Mouse (Mus musculus) limb, embryonic 14.5 days (tissue): ENCODE results near the gene Gm17304. TPM values are rescaled to one million over a fixed set of nuclear protein-coding genes. Genes with fewer than 3 reads are reported as not detected.

Experiments
- ATAC-seq: fragments of 200-750 bp; cut with Nextera tagmentation; 2 replicates; pipeline ENCODE4 v1.8.0; 2017; ENCODE audit warnings: low read depth, moderate number of reproducible peaks, moderate TSS enrichment; ENCODE audit not compliant: low FRiP score
- DNase-seq: peaks from one replicate; pipeline ENCODE4 v3.0.0-alpha.2; 2015; ENCODE audit warnings: low spot score
- H3K27ac ChIP-seq: fragments of 300-500 bp; sonication (generic); replicated peaks from 2 replicates; pipeline ENCODE4 v1.5.1; 2014; ENCODE audit warnings: low read depth, mild to moderate bottlenecking, low read length, moderate library complexity, mixed read lengths
- H3K27me3 ChIP-seq: fragments of 300-500 bp; sonication (generic); 2 replicates; pipeline ENCODE4 v1.6.1; 2014; ENCODE audit warnings: low read length, mixed read lengths; ENCODE audit not compliant: control insufficient read depth, insufficient read depth
- H3K36me3 ChIP-seq: fragments of 300-500 bp; sonication (generic); 2 replicates; pipeline ENCODE4 v1.6.1; 2014; ENCODE audit warnings: mild to moderate bottlenecking, low read length, moderate library complexity, mixed read lengths; ENCODE audit not compliant: control insufficient read depth, insufficient read depth
- H3K4me1 ChIP-seq: fragments of 300-500 bp; sonication (generic); 2 replicates; pipeline ENCODE4 v1.6.1; 2014; ENCODE audit warnings: antibody characterized with exemption, low read length, mixed read lengths; ENCODE audit not compliant: control insufficient read depth, insufficient read depth
- H3K4me2 ChIP-seq: fragments of 300-500 bp; sonication (generic); replicated peaks from 2 replicates; pipeline ENCODE4 v1.6.1; 2014; ENCODE audit warnings: low read depth, mild to moderate bottlenecking, low read length, moderate library complexity; ENCODE audit not compliant: severe bottlenecking
- H3K4me3 ChIP-seq: fragments of 300-500 bp; sonication (generic); replicated peaks from 2 replicates; pipeline ENCODE4 v1.5.1; 2014; ENCODE audit warnings: low read length
- H3K9ac ChIP-seq: fragments of 300-500 bp; sonication (generic); 2 replicates; pipeline ENCODE4 v1.6.1; 2014; ENCODE audit warnings: mild to moderate bottlenecking, low read depth, low read length, moderate library complexity; ENCODE audit not compliant: severe bottlenecking
- H3K9me3 ChIP-seq: fragments of 300-500 bp; sonication (generic); 2 replicates; pipeline ENCODE4 v1.6.1; 2016; ENCODE audit warnings: low read length; ENCODE audit not compliant: control insufficient read depth
- POLR2A ChIP-seq: fragments of 200-500 bp; IDR thresholded peaks from 2 replicates; pipeline ENCODE4 v1.8.0; 2012; ENCODE audit warnings: inconsistent platforms, mild to moderate bottlenecking, moderate library complexity, borderline replicate concordance; ENCODE audit not compliant: insufficient read depth, insufficient read length; ENCODE audit errors: extremely low read depth
- WGBS: fragments of 180-500 bp; shearing (Covaris S2); extraction: QIAGEN DNeasy Blood & Tissue Kit; methylation state at CpG from one replicate; pipeline ENCODE4 v1.1.7; 2014; 5-methylcytosine and 5-hydroxymethylcytosine counted together
- polyA plus RNA-seq, 2 experiments: library from polyadenylated mRNA; depleted of rRNA in 1 of 2; stranded (reverse) in 1 of 2; unstranded in 1 of 2; fragments of >200 nt; fragmentation: Nextera tagmentation in 1 of 2; extraction: Ambion mirVana in 1 of 2; gene quantifications; 2 replicates each; pipeline versions ENCODE4 v1.2.1 to v1.2.3; 2012 to 2014

Gene Gm17304
- polyA plus RNA-seq, 2 experiments = not detected

DNA sequence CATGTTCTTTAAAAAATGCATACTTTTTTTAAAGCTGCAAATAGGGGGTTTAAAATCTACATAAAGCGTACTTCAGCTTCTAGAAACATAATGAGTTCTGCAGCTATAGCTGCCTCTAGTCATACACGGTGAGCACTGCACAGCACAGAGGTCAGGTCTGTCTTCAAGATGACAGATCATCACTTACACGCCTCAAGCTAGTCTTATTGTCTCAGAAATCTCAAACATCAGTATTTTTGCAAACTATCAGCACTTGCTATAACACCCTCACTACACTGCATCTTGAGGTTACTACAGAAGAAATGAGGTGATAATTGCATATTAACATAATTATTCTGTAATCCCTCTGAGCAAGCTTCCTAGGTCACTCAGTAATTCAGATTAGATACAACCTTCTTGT, 33.0 kb downstream of the Gm17304 start:
- no peak for TF ChIP-seq POLR2A
- no peaks in the 10 kb centered on the region for H3K4me1 ChIP-seq
- no peak overlapping the region for H3K4me3 ChIP-seq
- H3K4me2 ChIP-seq = no peak overlapping the region
- DNase-seq (no peak), ATAC-seq (no peak)
- H3K9me3 ChIP-seq = no peaks in the 10 kb centered on the region
- H3K9ac ChIP-seq = no peak overlapping the region
- no peak overlapping the region for H3K27ac ChIP-seq
- peaks cover 15% of the 10 kb centered on the region for H3K36me3 ChIP-seq
- WGBS = 75% methylated on average over 3 of the region's 3 CpGs
- H3K27me3 ChIP-seq = no peaks in the 10 kb centered on the region

DNA sequence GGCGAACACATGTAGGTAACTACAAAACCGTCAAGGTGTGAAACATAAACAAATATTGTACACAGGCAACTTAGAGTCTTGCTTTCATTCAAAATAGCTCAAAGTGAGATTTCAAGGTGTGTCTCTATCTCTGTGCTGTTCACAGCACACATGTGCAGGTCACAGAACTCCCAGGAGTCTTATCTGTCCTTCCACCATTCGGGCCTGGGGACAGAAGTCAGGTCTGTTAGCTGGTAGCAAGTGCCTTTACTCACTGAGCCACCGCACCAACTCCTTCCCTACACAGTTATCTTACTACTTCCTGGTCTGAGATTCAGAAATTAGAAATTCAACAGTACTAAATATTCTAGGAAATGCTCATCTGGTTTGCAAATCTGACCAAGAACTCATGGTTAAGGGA, 34.5 kb downstream of the Gm17304 start:
- DNase-seq (no peak), ATAC-seq (no peak)
- Histone ChIP-seq H3K4me2 (no peak overlapping the region), H3K9ac (no peak overlapping the region), H3K27ac (no peak overlapping the region), H3K4me3 (no peak overlapping the region), H3K9me3 (no peaks in the 10 kb centered on the region), H3K4me1 (no peaks in the 10 kb centered on the region), H3K36me3 (no peaks in the 10 kb centered on the region), H3K27me3 (no peaks in the 10 kb centered on the region)
- 73% methylated on average over 4 of the region's 4 CpGs for WGBS
- no peak for TF ChIP-seq POLR2A

DNA sequence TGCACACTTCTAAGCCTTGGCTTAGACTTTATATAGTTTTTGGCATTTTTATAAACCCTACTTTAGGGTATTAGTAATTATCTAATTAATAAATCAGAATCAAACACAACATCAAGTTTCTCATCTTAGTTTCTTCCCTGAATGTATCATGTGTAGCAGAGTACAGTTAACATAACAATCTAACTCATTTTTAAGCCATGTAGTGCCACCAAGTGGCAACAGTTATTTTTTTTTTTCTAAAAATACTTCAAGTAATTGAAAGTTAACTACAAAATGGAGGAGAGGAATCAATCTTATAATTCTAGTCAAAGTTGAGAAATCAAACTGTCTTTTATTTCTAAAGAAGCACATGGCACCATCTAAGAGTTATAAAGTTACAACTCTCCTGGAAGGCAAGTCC, 40.5 kb downstream of the Gm17304 start:
- Histone ChIP-seq H3K4me1 (no peaks in the 10 kb centered on the region), H3K9ac (no peak overlapping the region), H3K27ac (no peak overlapping the region), H3K4me2 (no peak overlapping the region), H3K36me3 (peaks cover 17% of the 10 kb centered on the region), H3K4me3 (no peak overlapping the region), H3K27me3 (no peaks in the 10 kb centered on the region), H3K9me3 (no peaks in the 10 kb centered on the region)
- DNase-seq (no peak), ATAC-seq (no peak)
- no peak for TF ChIP-seq POLR2A

DNA sequence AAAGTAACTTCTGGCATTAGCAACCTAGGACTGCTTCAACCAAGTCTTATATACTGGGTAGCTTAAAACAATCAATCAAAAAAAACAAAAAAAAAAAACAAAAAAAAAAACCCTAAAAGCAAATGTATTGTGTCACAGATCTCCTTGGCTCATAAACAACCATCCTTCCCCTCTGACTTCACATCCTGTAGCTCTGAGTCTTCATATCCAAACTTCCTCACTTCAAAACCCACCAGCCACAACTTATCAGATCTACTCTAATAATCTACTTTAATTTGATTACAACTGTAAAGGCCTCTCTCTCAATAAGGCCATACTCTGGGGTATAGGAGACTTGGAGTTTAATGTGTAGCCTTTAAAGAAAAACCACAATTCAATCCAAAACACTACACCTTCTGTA, 41.1 kb downstream of the Gm17304 start:
- DNase-seq = no peak
- no peaks in the 10 kb centered on the region for H3K4me1 ChIP-seq

DNA sequence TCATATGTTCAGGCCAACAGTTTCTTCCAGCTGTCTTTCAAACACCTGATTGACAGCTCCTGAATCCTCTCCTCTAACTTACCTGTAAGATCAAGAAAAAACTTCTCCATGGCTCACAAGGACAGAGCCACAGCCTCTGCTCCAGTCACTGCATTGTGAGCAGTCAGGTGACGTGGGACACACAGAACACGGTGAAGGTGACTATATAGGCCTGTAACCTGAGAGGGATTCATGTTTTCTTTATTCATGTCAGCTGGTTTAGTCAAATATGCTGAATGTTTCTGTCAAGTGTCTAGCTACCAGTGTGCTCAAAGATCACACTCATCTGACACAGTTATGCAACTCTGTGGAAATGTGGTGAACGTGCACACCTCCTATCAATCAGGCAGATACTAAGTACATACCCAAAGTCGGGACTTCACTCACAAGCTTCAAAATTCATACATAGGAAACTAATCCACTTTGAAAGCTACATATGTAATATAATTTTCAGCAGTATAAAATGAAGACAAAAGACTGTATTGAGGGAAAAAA, 43.4 kb downstream of the Gm17304 start:
- Histone ChIP-seq H3K9ac (no peak overlapping the region), H3K4me3 (no peak overlapping the region), H3K9me3 (no peaks in the 10 kb centered on the region), H3K27ac (no peak overlapping the region), H3K27me3 (no peaks in the 10 kb centered on the region), H3K4me2 (no peak overlapping the region), H3K4me1 (no peaks in the 10 kb centered on the region), H3K36me3 (peaks cover 17% of the 10 kb centered on the region)
- 83% methylated on average over 4 of the region's 4 CpGs for WGBS
- no peak for ATAC-seq
- no peak for DNase-seq
- no peak for TF ChIP-seq POLR2A

More for the DNA sequence above, 41.1 kb downstream of the Gm17304 start:
- no peaks in the 10 kb centered on the region for H3K27me3 ChIP-seq
- no peak overlapping the region for H3K27ac ChIP-seq
- H3K9ac ChIP-seq = no peak overlapping the region
- no peak for TF ChIP-seq POLR2A
- no peak overlapping the region for H3K4me3 ChIP-seq
- H3K4me2 ChIP-seq = no peak overlapping the region
- no peak for ATAC-seq
- H3K9me3 ChIP-seq = no peaks in the 10 kb centered on the region
- H3K36me3 ChIP-seq = peaks cover 17% of the 10 kb centered on the region

DNA sequence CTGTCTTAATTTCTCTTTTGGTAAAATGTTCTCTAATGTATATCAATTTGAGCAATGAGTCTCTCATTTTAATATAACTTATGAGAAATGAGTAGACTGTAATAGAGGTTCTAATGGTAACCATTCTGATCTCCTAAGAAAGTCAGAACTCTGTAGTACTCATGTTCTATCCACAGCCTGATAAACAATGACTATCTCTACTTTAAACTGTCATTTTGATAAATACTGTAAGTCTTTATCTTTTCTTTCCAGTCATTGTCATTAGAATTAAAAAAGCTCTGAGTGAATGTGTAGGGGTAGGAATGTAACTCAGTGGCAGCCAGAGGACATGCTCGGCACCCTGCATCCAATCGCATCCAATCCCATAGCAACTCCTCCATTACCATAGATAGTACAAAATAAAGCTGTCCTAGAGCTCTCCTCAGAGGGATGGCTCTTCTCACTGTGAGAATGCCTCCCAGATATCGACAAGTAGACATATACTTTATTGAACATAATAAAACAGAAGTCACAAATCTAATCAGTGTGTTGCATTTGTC, 44.0 kb downstream of the Gm17304 start:
- H3K27ac ChIP-seq = no peak overlapping the region
- WGBS = 97% methylated on average over 3 of the region's 3 CpGs
- H3K9ac ChIP-seq = no peak overlapping the region
- ATAC-seq = no peak
- TF ChIP-seq POLR2A = no peak
- no peaks in the 10 kb centered on the region for H3K27me3 ChIP-seq
- H3K4me2 ChIP-seq = no peak overlapping the region
- H3K4me3 ChIP-seq = no peak overlapping the region
- peaks cover 17% of the 10 kb centered on the region for H3K36me3 ChIP-seq
- no peaks in the 10 kb centered on the region for H3K4me1 ChIP-seq
- DNase-seq = no peak
- no peaks in the 10 kb centered on the region for H3K9me3 ChIP-seq

Other genes with a start within 250 kb of the Gm17304 start
- gene Barhl2, start 150.9 kb upstream of the Gm17304 start, polyA plus RNA-seq (2012; rRNA removed) = 0.06 and 0.12 TPM in 2 replicates
- gene Barhl2, start 150.9 kb upstream of the Gm17304 start, polyA plus RNA-seq (2014; fragmentation: Nextera tagmentation; extraction: Ambion mirVana) = not detected in 2 replicates
- 38.9 and 39.2 TPM in 2 replicates for gene Zfp644, start 88.2 kb downstream of the Gm17304 start, polyA plus RNA-seq (2012; rRNA removed)
- 85.4 and 96.9 TPM in 2 replicates for gene Zfp644, start 88.2 kb downstream of the Gm17304 start, polyA plus RNA-seq (2014; fragmentation: Nextera tagmentation; extraction: Ambion mirVana)